ENCODE assay signal across 31 mouse cellular contexts in genomic region chr6:139839907-139840306, GRCm38 (mm10).
A peak's percentile ranks its signal among the peaks of the same experiment; 100 is the strongest.
DNase-seq lines count a peak whose midpoint lies in the region; ATAC-seq and TF ChIP-seq lines count a peak whose summit lies in the region.
"Had no signal": no experiment of that assay in that cellular context is flagged by ENCODE, and none has a peak within 500 bp of the region (broad histone marks: within the 10 kb centered on the region; RNA-seq: fewer than 3 reads in every experiment).

No protein-coding gene starts in this region.

- no peak overlapping the region for H3K4me3 ChIP-seq in kidney, embryonic 15.5 days (replicated peaks)
- H3K4me3 ChIP-seq in kidney, embryonic 14.5 days (ENCODE audit: low read length): no peak overlapping the region
- no peak overlapping the region for H3K4me3 ChIP-seq in lung, embryonic 15.5 days
- H3K4me3 ChIP-seq in limb, embryonic 14.5 days (replicated peaks; ENCODE audit: low read length): no peak overlapping the region
- H3K4me3 ChIP-seq: embryonic facial prominence, embryonic 12.5 days; forebrain, embryonic 10.5 days; forebrain, embryonic 15.5 days; heart, embryonic 10.5 days; heart, embryonic 15.5 days; hindbrain, embryonic 12.5 days; left cerebral cortex, adult 2 months; midbrain, embryonic 10.5 days; midbrain, embryonic 15.5 days; neural tube, embryonic 15.5 days had no signal

- ATAC-seq in kidney, embryonic 15.5 days (replicated peaks; ENCODE audit: low FRiP score): 0 out of 2 replicates have a peak, but pooled peaks have one; percentile 9
- no peak for ATAC-seq in kidney, embryonic 14.5 days (ENCODE audit: low FRiP score, low TSS enrichment)
- ATAC-seq in lung, embryonic 15.5 days (ENCODE audit: borderline replicate concordance, extremely low read depth, low FRiP score, low TSS enrichment): peak; percentile 56; the same call in 1 of the 2 replicates
- no peak for ATAC-seq in limb, embryonic 14.5 days (ENCODE audit: low FRiP score, low read depth)
- ATAC-seq: forebrain, embryonic 15.5 days; hindbrain, postnatal 0 days; midbrain, embryonic 15.5 days had no signal

- H3K4me1 ChIP-seq in kidney, embryonic 15.5 days: no peaks in the 10 kb centered on the region
- no peaks in the 10 kb centered on the region for H3K4me1 ChIP-seq in kidney, embryonic 14.5 days (ENCODE audit: control insufficient read depth, insufficient read depth, low read length)
- H3K4me1 ChIP-seq in lung, embryonic 15.5 days: peaks cover 15% of the 10 kb centered on the region
- no peaks in the 10 kb centered on the region for H3K4me1 ChIP-seq in limb, embryonic 14.5 days (ENCODE audit: control insufficient read depth, insufficient read depth, low read length)
- H3K4me1 ChIP-seq: embryonic facial prominence, embryonic 12.5 days; forebrain, embryonic 10.5 days; heart, embryonic 10.5 days; heart, embryonic 15.5 days; hindbrain, embryonic 12.5 days; midbrain, embryonic 10.5 days; midbrain, embryonic 15.5 days; neural tube, embryonic 15.5 days had no signal

- DNase-seq in adrenal gland, postnatal 10 days: peak; percentile 6
- no peak for DNase-seq in adrenal gland, postnatal 25 days
- no peak for DNase-seq in lung, postnatal 25 days (ENCODE audit: low spot score)
- peak; percentile 22 for DNase-seq in limb, embryonic 14.5 days (ENCODE audit: low spot score)
- DNase-seq in right cerebral cortex, postnatal 36 days (ENCODE audit: low spot score in 2 of 2): no peak
- DNase-seq: cerebellum, adult 9-10 months; cerebellum, postnatal 36 days; gastrocnemius, postnatal 25 days; heart, adult 11 months; kidney, adult 18-20 months; kidney, postnatal 25 days; liver; retina, postnatal 1 day; right cerebral cortex, postnatal 14 days; thymus, adult 2 months; thymus, postnatal 36 days had no signal

- TF ChIP-seq POLR2A in limb, embryonic 14.5 days (IDR thresholded peaks at IDR 0.05; ENCODE audit: borderline replicate concordance, extremely low read depth, insufficient read depth, insufficient read length): no peak

- no peaks in the 10 kb centered on the region for H3K36me3 ChIP-seq in kidney, embryonic 15.5 days
- no peaks in the 10 kb centered on the region for H3K36me3 ChIP-seq in kidney, embryonic 14.5 days (ENCODE audit: control insufficient read depth, insufficient read depth, low read length)
- H3K36me3 ChIP-seq in lung, embryonic 15.5 days: no peaks in the 10 kb centered on the region
- no peaks in the 10 kb centered on the region for H3K36me3 ChIP-seq in limb, embryonic 14.5 days (ENCODE audit: control insufficient read depth, insufficient read depth, low read length)
- H3K36me3 ChIP-seq: embryonic facial prominence, embryonic 12.5 days; forebrain, embryonic 10.5 days; forebrain, embryonic 15.5 days; G1E; heart, embryonic 10.5 days; heart, embryonic 15.5 days; hindbrain, embryonic 12.5 days; midbrain, embryonic 10.5 days; midbrain, embryonic 15.5 days; neural tube, embryonic 15.5 days had no signal

- no peaks in the 10 kb centered on the region for H3K9me3 ChIP-seq in kidney, embryonic 15.5 days (replicated peaks)
- no peaks in the 10 kb centered on the region for H3K9me3 ChIP-seq in kidney, embryonic 14.5 days (ENCODE audit: control insufficient read depth, low read length)
- H3K9me3 ChIP-seq in lung, embryonic 15.5 days: no peaks in the 10 kb centered on the region
- H3K9me3 ChIP-seq in limb, embryonic 14.5 days (ENCODE audit: control insufficient read depth, low read length): no peaks in the 10 kb centered on the region
- H3K9me3 ChIP-seq: embryonic facial prominence, embryonic 12.5 days; forebrain, embryonic 10.5 days; forebrain, embryonic 15.5 days; heart, embryonic 10.5 days; heart, embryonic 15.5 days; hindbrain, embryonic 12.5 days; midbrain, embryonic 10.5 days; midbrain, embryonic 15.5 days; neural tube, embryonic 15.5 days had no signal

- WGBS in kidney, embryonic 15.5 days: 54% methylated on average over 7 of the region's 7 CpGs
- WGBS in kidney, embryonic 14.5 days: 54% methylated on average over 7 of the region's 7 CpGs
- 42% methylated on average over 7 of the region's 7 CpGs for WGBS in lung, embryonic 15.5 days
- WGBS in limb, embryonic 14.5 days: 48% methylated on average over 7 of the region's 7 CpGs

- no peak overlapping the region for H3K27ac ChIP-seq in kidney, embryonic 15.5 days
- H3K27ac ChIP-seq in kidney, embryonic 14.5 days (ENCODE audit: low read depth, low read length): no peak overlapping the region
- H3K27ac ChIP-seq in lung, embryonic 15.5 days: peak overlapping the region; percentile 35; the same call in 1 of the 2 replicates
- H3K27ac ChIP-seq in limb, embryonic 14.5 days (replicated peaks; ENCODE audit: low read depth, low read length): no peak overlapping the region
- H3K27ac ChIP-seq: embryonic facial prominence, embryonic 12.5 days; forebrain, embryonic 10.5 days; heart, embryonic 10.5 days; heart, embryonic 15.5 days; hindbrain, embryonic 12.5 days; hindbrain, postnatal 0 days; left cerebral cortex, adult 2 months; midbrain, embryonic 10.5 days; midbrain, embryonic 15.5 days; neural tube, embryonic 15.5 days had no signal

- H3K9ac ChIP-seq in kidney, embryonic 15.5 days: no peak overlapping the region
- H3K9ac ChIP-seq in kidney, embryonic 14.5 days (ENCODE audit: low read depth, low read length): no peak overlapping the region
- H3K9ac ChIP-seq in lung, embryonic 15.5 days: no peak overlapping the region
- no peak overlapping the region for H3K9ac ChIP-seq in limb, embryonic 14.5 days (ENCODE audit: low read depth, low read length, severe bottlenecking)
- H3K9ac ChIP-seq: embryonic facial prominence, embryonic 12.5 days; forebrain, embryonic 15.5 days; heart, embryonic 15.5 days; hindbrain, embryonic 12.5 days; midbrain, embryonic 15.5 days; neural tube, embryonic 15.5 days had no signal

- no peaks in the 10 kb centered on the region for H3K27me3 ChIP-seq in kidney, embryonic 15.5 days
- no peaks in the 10 kb centered on the region for H3K27me3 ChIP-seq in kidney, embryonic 14.5 days (ENCODE audit: control insufficient read depth, insufficient read depth, low read length)
- H3K27me3 ChIP-seq in lung, embryonic 15.5 days: no peaks in the 10 kb centered on the region
- no peaks in the 10 kb centered on the region for H3K27me3 ChIP-seq in limb, embryonic 14.5 days (ENCODE audit: control insufficient read depth, insufficient read depth, low read length)
- H3K27me3 ChIP-seq: embryonic facial prominence, embryonic 12.5 days; forebrain, embryonic 15.5 days; heart, embryonic 15.5 days; hindbrain, embryonic 12.5 days; midbrain, embryonic 15.5 days; neural tube, embryonic 15.5 days had no signal

- no peak overlapping the region for H3K4me2 ChIP-seq in kidney, embryonic 15.5 days
- no peak overlapping the region for H3K4me2 ChIP-seq in kidney, embryonic 14.5 days (replicated peaks; ENCODE audit: low read depth, low read length)
- H3K4me2 ChIP-seq in lung, embryonic 15.5 days: no peak overlapping the region
- no peak overlapping the region for H3K4me2 ChIP-seq in limb, embryonic 14.5 days (replicated peaks; ENCODE audit: low read depth, low read length, severe bottlenecking)
- H3K4me2 ChIP-seq: embryonic facial prominence, embryonic 12.5 days; forebrain, embryonic 15.5 days; heart, embryonic 15.5 days; hindbrain, embryonic 12.5 days; midbrain, embryonic 15.5 days; neural tube, embryonic 15.5 days had no signal

Comparison
In these comparisons a context has a peak if more than half of its experiments do, and no peak if none do; other contexts are left out.
1. DNase-seq: peak in adrenal gland, postnatal 10 days (single experiment) and limb, embryonic 14.5 days (single experiment); none in adrenal gland, postnatal 25 days (single experiment), lung, postnatal 25 days (single experiment) and right cerebral cortex, postnatal 36 days (0 of 2).
2. ATAC-seq: peak in kidney, embryonic 15.5 days (single experiment) and lung, embryonic 15.5 days (single experiment); none in kidney, embryonic 14.5 days (single experiment) and limb, embryonic 14.5 days (single experiment).